Mouse (Mus musculus) adrenal gland, postnatal 14 days (tissue): Measurements from ENCODE around the gene Olfr1164. TPM values are rescaled to one million over a fixed set of nuclear protein-coding genes. Genes with fewer than 3 reads are reported as not detected.

Experiments used
- DNase-seq: peaks from one replicate; pipeline ENCODE4 v3.0.0; 2021; ENCODE audit warnings: mixed read lengths
- long read RNA-seq, 2 experiments: library from polyadenylated mRNA; stranded (forward); transcript quantifications; one replicate each; pipeline ENCODE4 v2.0.0; 2021
- total RNA-seq: library from RNA; stranded (reverse); gene quantifications from 2 replicates; pipeline ENCODE4 v1.2.3, GENCODE M21; 2021

The Olfr1164 gene
- total RNA-seq: not detected in 2 replicates
- long read RNA-seq, experiment 1: 0 reads
- long read RNA-seq, experiment 2: 0 reads

- DNase-seq: no peak
Measured at GRCm38 (mm10) chr2:88093866-88094265, at the start of gene Olfr1164. Gene Olfr1164 (minus strand): TSS chr2:88093966.

- no peak for DNase-seq
Measured at GRCm38 (mm10) chr2:88128172-88128571, 34.4 kb upstream of the Olfr1164 start, which contains the start of gene Olfr1166. Gene Olfr1166 (minus strand): TSS chr2:88128272.

GRCm38 (mm10) chr2:88071730-88072129 is 22.0 kb downstream of the Olfr1164 start, which contains the start of gene Olfr1163:
Gene Olfr1163 (minus strand): TSS chr2:88071830.
- no peak for DNase-seq

- DNase-seq: no peak
Measured at GRCm38 (mm10) chr2:88063587-88063986, 30.2 kb downstream of the Olfr1164 start.

GRCm38 (mm10) chr2:88051029-88051428 is 42.7 kb downstream of the Olfr1164 start, which contains the start of gene Olfr1162:
Gene Olfr1162 (minus strand): TSS chr2:88051129.
- no peak for DNase-seq

Other genes with a start within 250 kb of the Olfr1164 start
- gene Olfr1150-ps1, start 250.0 kb downstream of the Olfr1164 start, total RNA-seq: not detected in 2 replicates
- gene Olfr1151, start 238.1 kb downstream of the Olfr1164 start, total RNA-seq: not detected in 2 replicates
- gene Olfr1152, start 227.5 kb downstream of the Olfr1164 start, total RNA-seq: not detected in 2 replicates
- not detected in 2 replicates for gene Olfr1153, start 199.0 kb downstream of the Olfr1164 start, total RNA-seq
- not detected in 2 replicates for gene Olfr1154, start 188.8 kb downstream of the Olfr1164 start, total RNA-seq
- gene Olfr1155, start 148.8 kb downstream of the Olfr1164 start, total RNA-seq: not detected in 2 replicates
- not detected in 2 replicates for gene Olfr1156, start 140.9 kb downstream of the Olfr1164 start, total RNA-seq
- gene Olfr1157, start 125.7 kb downstream of the Olfr1164 start, total RNA-seq: not detected in 2 replicates
- gene Olfr74, start 119.3 kb downstream of the Olfr1164 start, total RNA-seq: not detected in 2 replicates
- gene Olfr1158, start 103.9 kb downstream of the Olfr1164 start, total RNA-seq: not detected in 2 replicates
- not detected in 2 replicates for gene Olfr1160, start 85.7 kb downstream of the Olfr1164 start, total RNA-seq
- gene Olfr1161, start 71.2 kb downstream of the Olfr1164 start, total RNA-seq: not detected in 2 replicates
- gene Olfr73, start 56.3 kb downstream of the Olfr1164 start, total RNA-seq: not detected in 2 replicates
- gene Olfr1162, start 42.8 kb downstream of the Olfr1164 start, total RNA-seq: not detected in 2 replicates
- gene Olfr1163, start 22.1 kb downstream of the Olfr1164 start, total RNA-seq: not detected in 2 replicates
- not detected in 2 replicates for gene Olfr1166, start 34.3 kb upstream of the Olfr1164 start, total RNA-seq
- not detected in 2 replicates for gene Olfr1167, start 61.2 kb upstream of the Olfr1164 start, total RNA-seq
- gene Olfr1168, start 87.9 kb upstream of the Olfr1164 start, total RNA-seq: not detected in 2 replicates
- not detected in 2 replicates for gene Olfr1170, start 134.4 kb upstream of the Olfr1164 start, total RNA-seq
- gene Olfr1173, start 185.9 kb upstream of the Olfr1164 start, total RNA-seq: not detected in 2 replicates
- gene Olfr1174-ps, start 221.2 kb upstream of the Olfr1164 start, total RNA-seq: not detected in 2 replicates
- gene Olfr1175-ps, start 233.2 kb upstream of the Olfr1164 start, total RNA-seq: not detected in 2 replicates
- gene Olfr1176, start 242.8 kb upstream of the Olfr1164 start, total RNA-seq: not detected in 2 replicates